Mouse (Mus musculus) Patski (cell line): ENCODE measurements around the gene Raph1. TPM values are rescaled to one million over a fixed set of nuclear protein-coding genes. Genes with fewer than 3 reads are reported as not detected.
A peak's percentile ranks its signal among the peaks of the same experiment; 100 is the strongest.
"Not testable (repeated sequence)": the region's sequence is repeated elsewhere in the genome, so short reads cannot be mapped to it uniquely, and the experiment has no call there.

Source experiments
- ATAC-seq: fragments of 100-300 bp; one replicate; pipeline ENCODE4 v1.8.0; 2021
- CTCF ChIA-PET: fragments of 350-600 bp; sonication (Branson Sonifier 250); formaldehyde crosslinking; loops from one replicate; lab custom pipeline; 2022; ENCODE audit warnings: inconsistent platforms; lab: Charles Lee
- POLR2A ChIA-PET: fragments of 350-600 bp; sonication (Branson Sonifier 250); formaldehyde crosslinking; loops from one replicate; lab custom pipeline; 2022; ENCODE audit warnings: antibody characterized with exemption, inconsistent platforms; lab: Charles Lee
- DNase-seq: peaks from one replicate; pipeline ENCODE4 v3.0.0-alpha.2; 2011; ENCODE audit warnings: low read depth, low spot score
- H3K27me3 ChIP-seq: fragments of 371-371 bp; one replicate; pipeline ENCODE4 v1.5.1; 2021
- CTCF ChIP-seq: fragments of 100-300 bp; IDR thresholded peaks from one replicate; pipeline ENCODE4 v1.5.1; 2021
- in situ Hi-C: fragments of 300-500 bp; cut with MboI; formaldehyde crosslinking; loops from 3 replicates; pipeline ENCODE4 v1.11.1; 2018; ENCODE audit warnings: low pct_unique_long_range_greater_than_20kb, mixed read lengths
- polyA plus RNA-seq: library from polyadenylated mRNA; unstranded; gene quantifications from one replicate; pipeline ENCODE4 v1.2.3, GENCODE M21; 2021

Raph1 gene
- polyA plus RNA-seq, 1 experiment from 2014 or later = 8.5 TPM

GRCm38 (mm10) chr1:60449896-60450295, 117.0 kb downstream of the Raph1 start:
- ChIA-PET POLR2A (interaction anchor here (0.7 kb wide), 1 partner anchor 82 kb away, joined by 3 read pairs; no protein-coding TSS in a partner anchor), CTCF (interaction anchor here (0.8 kb wide), 1 partner anchor 9 kb away, joined by 3 read pairs; no protein-coding TSS in a partner anchor)
- DNase-seq (no peak), ATAC-seq (no peak)
- no peak for TF ChIP-seq CTCF
- in situ Hi-C loops = no loop called here
- H3K27me3 ChIP-seq = no peaks in the 10 kb centered on the region

DNA sequence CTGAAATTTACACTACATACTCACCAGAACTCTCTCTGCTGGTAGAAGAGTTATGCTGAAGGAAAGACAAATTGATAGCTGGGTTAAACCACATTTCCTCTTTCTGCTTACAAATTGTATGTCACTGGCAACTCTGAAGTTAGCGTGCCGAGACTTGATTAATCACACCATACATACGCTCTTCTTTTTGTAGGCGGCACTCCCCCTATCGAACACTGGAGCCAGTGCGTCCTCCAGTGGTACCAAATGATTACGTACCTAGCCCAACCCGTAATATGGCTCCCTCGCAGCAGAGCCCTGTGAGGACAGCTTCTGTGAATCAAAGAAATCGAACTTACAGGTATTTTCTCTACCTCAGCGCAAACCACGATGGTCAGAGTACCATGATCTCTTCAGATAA, 119.8 kb downstream of the Raph1 start:
- CTCF ChIA-PET = interaction anchor here (0.7 to 1.2 kb wide), 2 partner anchors 24 to 511 kb away, joined by 3 read pairs; no protein-coding TSS in a partner anchor
- ATAC-seq = no peak
- no peaks in the 10 kb centered on the region for H3K27me3 ChIP-seq
- POLR2A ChIA-PET = no interaction called here
- DNase-seq = no peak
- in situ Hi-C loops = no loop called here
- peak; percentile 17 for TF ChIP-seq CTCF

DNA sequence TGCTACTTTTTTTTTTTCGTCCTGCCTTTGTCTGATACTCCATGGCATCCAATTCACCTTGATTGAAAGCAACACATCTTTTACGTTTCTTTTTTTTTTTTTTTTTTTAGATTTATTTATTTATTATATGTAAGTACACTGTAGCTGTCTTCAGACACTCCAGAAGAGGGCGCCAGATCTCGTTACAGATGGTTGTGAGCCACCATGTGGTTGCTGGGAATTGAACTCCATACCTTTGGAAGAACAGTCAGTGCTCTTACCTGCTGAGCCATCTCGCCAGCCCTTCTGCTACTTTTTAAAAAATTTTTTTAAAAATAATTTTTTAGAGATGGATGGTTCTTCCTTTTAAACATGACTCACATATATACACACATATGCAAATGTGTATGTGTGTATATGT, 125.5 kb downstream of the Raph1 start:
- TF ChIP-seq CTCF = peak; percentile 53
- H3K27me3 ChIP-seq, in situ Hi-C loops, DNase-seq, POLR2A ChIA-PET, CTCF ChIA-PET, ATAC-seq: not testable (repeated sequence)

GRCm38 (mm10) chr1:60432497-60432896, 134.4 kb downstream of the Raph1 start:
- in situ Hi-C loops = no loop called here
- ChIA-PET POLR2A (no interaction called here), CTCF (no interaction called here)
- no peaks in the 10 kb centered on the region for H3K27me3 ChIP-seq
- ATAC-seq (no peak), DNase-seq (no peak)
- TF ChIP-seq CTCF = no peak

Other genes with a start within 250 kb of the Raph1 start
- 24.8 TPM for gene Cyp20a1, start 223.8 kb downstream of the Raph1 start, polyA plus RNA-seq
- gene Abi2, start 157.5 kb downstream of the Raph1 start, polyA plus RNA-seq = 18.3 TPM
- gene Cd28, start 149.7 kb upstream of the Raph1 start, polyA plus RNA-seq = not detected